Mouse (Mus musculus) ES-Bruce4 (cell line): Measurements from ENCODE around the gene Tnfrsf25. TPM values are rescaled to one million over a fixed set of nuclear protein-coding genes. Genes with fewer than 3 reads are reported as not detected.

Experiments
- H3K27ac ChIP-seq: 2 replicates; pipeline ENCODE4 v1.5.1; 2012; ENCODE audit warnings: low read length, inconsistent platforms; ENCODE audit not compliant: insufficient read depth
- H3K27me3 ChIP-seq: 2 replicates; pipeline ENCODE4 v1.6.1; 2012; ENCODE audit warnings: mild to moderate bottlenecking, low read length, inconsistent platforms; ENCODE audit not compliant: control insufficient read depth, poor library complexity, insufficient read depth, severe bottlenecking
- H3K36me3 ChIP-seq: 2 replicates; pipeline ENCODE4 v1.6.1; 2012; ENCODE audit warnings: inconsistent platforms, mild to moderate bottlenecking, low read length, moderate library complexity; ENCODE audit not compliant: control insufficient read depth, poor library complexity, insufficient read depth, severe bottlenecking
- H3K4me1 ChIP-seq: one replicate; pipeline ENCODE4 v1.8.1; 2011; ENCODE audit warnings: low read length; ENCODE audit not compliant: control insufficient read depth, insufficient read depth
- H3K4me3 ChIP-seq: 2 replicates; pipeline ENCODE4 v1.5.1; 2011; ENCODE audit warnings: low read depth, mild to moderate bottlenecking, low read length
- H3K9ac ChIP-seq: 2 replicates; pipeline ENCODE4 v1.6.1; 2012; ENCODE audit warnings: low read depth, mild to moderate bottlenecking, inconsistent platforms; ENCODE audit not compliant: poor library complexity, severe bottlenecking
- H3K9me3 ChIP-seq: replicated peaks from 2 replicates; pipeline ENCODE4 v1.6.1; 2012; ENCODE audit warnings: mild to moderate bottlenecking, low read length, inconsistent platforms; ENCODE audit not compliant: control insufficient read depth, poor library complexity, insufficient read depth, severe bottlenecking
- CTCF ChIP-seq: IDR thresholded peaks from one replicate; pipeline ENCODE4 v1.8.1; 2011; ENCODE audit warnings: low read depth, low read length
- EP300 ChIP-seq: IDR thresholded peaks from 2 replicates; pipeline ENCODE4 v1.6.1; 2011; ENCODE audit warnings: low read depth, low read length; ENCODE audit not compliant: insufficient read depth
- POLR2A ChIP-seq: IDR thresholded peaks from one replicate; pipeline ENCODE4 v1.8.1; 2011; ENCODE audit warnings: low read length; ENCODE audit not compliant: insufficient read depth
- polyA plus RNA-seq: library from polyadenylated mRNA; stranded (reverse); fragments of >200 nt; gene quantifications from 2 replicates; pipeline ENCODE4 v1.2.4, GENCODE M21; 2011; ENCODE audit warnings: low read depth; ENCODE audit not compliant: missing spikeins, insufficient read depth, insufficient read length

Tnfrsf25 gene
- polyA plus RNA-seq, 1 experiment, result 2.0 TPM

- Histone ChIP-seq H3K27ac (no peak within 1 kb of the TSS), H3K27me3 (no peaks in the 10 kb centered on the region), H3K9ac (peak within 1 kb of the TSS; percentile 52), H3K4me1 (no peaks in the 10 kb centered on the region), H3K36me3 (no peaks in the 10 kb centered on the region), H3K9me3 (no peaks in the 10 kb centered on the region), H3K4me3 (peak within 1 kb of the TSS; percentile 70)
- TF ChIP-seq CTCF (no peak), EP300 (no peak), POLR2A (no peak)
Measured at GRCm38 (mm10) chr4:152151966-152152544, 36.3 kb downstream of the Tnfrsf25 start, which contains the start of gene Espn. Gene Espn, minus strand, starts transcription at chr4:152152371.

GRCm38 (mm10) chr4:152153771-152154177 is 38.0 kb downstream of the Tnfrsf25 start:
- Histone ChIP-seq H3K9ac (no peak overlapping the region), H3K4me1 (no peaks in the 10 kb centered on the region), H3K27me3 (no peaks in the 10 kb centered on the region; the same call in 1 of the 2 replicates), H3K36me3 (no peaks in the 10 kb centered on the region), H3K4me3 (peak overlapping the region; percentile 24), H3K27ac (no peak overlapping the region), H3K9me3 (no peaks in the 10 kb centered on the region)
- TF ChIP-seq EP300 (0 out of 2 replicates have a peak, but pooled peaks have one; percentile 46), POLR2A (no peak), CTCF (peak; percentile 98)

- TF ChIP-seq CTCF (peak; percentile 2), EP300 (no peak), POLR2A (no peak)
- Histone ChIP-seq H3K4me3 (no peak overlapping the region), H3K9ac (no peak overlapping the region), H3K9me3 (no peaks in the 10 kb centered on the region), H3K27me3 (no peaks in the 10 kb centered on the region; the same call in 1 of the 2 replicates), H3K4me1 (no peaks in the 10 kb centered on the region), H3K36me3 (no peaks in the 10 kb centered on the region), H3K27ac (no peak overlapping the region)
Measured at GRCm38 (mm10) chr4:152155019-152155418, 39.3 kb downstream of the Tnfrsf25 start.

GRCm38 (mm10) chr4:152157779-152158584 is 42.2 kb downstream of the Tnfrsf25 start:
- Histone ChIP-seq H3K27ac (no peak overlapping the region), H3K36me3 (no peaks in the 10 kb centered on the region), H3K9me3 (no peaks in the 10 kb centered on the region), H3K4me1 (no peaks in the 10 kb centered on the region), H3K27me3 (no peaks in the 10 kb centered on the region; the same call in 1 of the 2 replicates), H3K9ac (no peak overlapping the region), H3K4me3 (peak overlapping the region; percentile 71; the same call in 1 of the 2 replicates)
- TF ChIP-seq POLR2A (no peak), CTCF (peak; percentile 82)

- H3K4me3 ChIP-seq, result peak within 1 kb of the TSS; percentile 71
- peak within 1 kb of the TSS; percentile 24 for H3K9ac ChIP-seq
- H3K9me3 ChIP-seq, result no peaks in the 10 kb centered on the region
- H3K27me3 ChIP-seq, result no peaks in the 10 kb centered on the region; the same call in 1 of the 2 replicates
- no peak for TF ChIP-seq EP300
- TF ChIP-seq POLR2A, result no peak
- TF ChIP-seq CTCF, result no peak
- no peaks in the 10 kb centered on the region for H3K36me3 ChIP-seq
- H3K27ac ChIP-seq, result no peak within 1 kb of the TSS
- no peaks in the 10 kb centered on the region for H3K4me1 ChIP-seq
Measured at GRCm38 (mm10) chr4:152158585-152159284, 43.0 kb downstream of the Tnfrsf25 start, which contains the start of gene Hes2. Gene Hes2, plus strand, starts transcription at chr4:152158867.
